Mouse (Mus musculus) small intestine, adult 2 months (tissue): ENCODE measurements around the gene Palm2. TPM values are rescaled to one million over a fixed set of nuclear protein-coding genes. Genes with fewer than 3 reads are reported as not detected.
A peak's percentile ranks its signal among the peaks of the same experiment; 100 is the strongest.

Source experiments
- H3K27ac ChIP-seq: fragments of 200-500 bp; 2 replicates; pipeline ENCODE4 v1.5.1; 2012; ENCODE audit warnings: low read depth, low read length, control low read depth, inconsistent platforms; ENCODE audit not compliant: insufficient read depth
- H3K27me3 ChIP-seq: fragments of 200-500 bp; 2 replicates; pipeline ENCODE4 v1.6.1; 2012; ENCODE audit warnings: mild to moderate bottlenecking, moderate library complexity, low read length, inconsistent platforms; ENCODE audit not compliant: control insufficient read depth, insufficient read depth
- H3K36me3 ChIP-seq: fragments of 200-500 bp; 2 replicates; pipeline ENCODE4 v1.6.1; 2012; ENCODE audit warnings: mild to moderate bottlenecking, low read length, control low read depth, inconsistent platforms; ENCODE audit not compliant: control insufficient read depth, insufficient read depth
- H3K4me1 ChIP-seq: fragments of 200-500 bp; 2 replicates; pipeline ENCODE4 v1.6.1; 2012; ENCODE audit warnings: low read length, inconsistent platforms, mixed read lengths; ENCODE audit not compliant: control insufficient read depth, insufficient read depth, insufficient read length
- H3K4me3 ChIP-seq: fragments of 200-500 bp; 2 replicates; pipeline ENCODE4 v1.5.1; 2012; ENCODE audit warnings: low read depth, mild to moderate bottlenecking, control low read depth, inconsistent platforms, low read length, moderate library complexity
- CTCF ChIP-seq: fragments of 200-500 bp; IDR thresholded peaks from 2 replicates; pipeline ENCODE4 v1.5.1; 2012; ENCODE audit warnings: low read depth, mild to moderate bottlenecking, control low read depth, inconsistent platforms, low read length, moderate library complexity, mixed read lengths; ENCODE audit not compliant: insufficient replicate concordance, insufficient read length; ENCODE audit errors: extremely low read depth
- POLR2A ChIP-seq: fragments of 200-500 bp; IDR thresholded peaks from 2 replicates; pipeline ENCODE4 v1.6.1; 2012; ENCODE audit warnings: low read depth, mild to moderate bottlenecking, control low read depth, inconsistent platforms, low read length, moderate library complexity
- WGBS: fragments of 180-500 bp; shearing (Covaris S2); methylation state at CpG from one replicate; pipeline ENCODE4 v1.1.7; 2018; 5-methylcytosine and 5-hydroxymethylcytosine counted together
- polyA plus RNA-seq: library from polyadenylated mRNA; depleted of rRNA; stranded (reverse); fragments of >200 nt; gene quantifications from 2 replicates; pipeline ENCODE4 v1.2.3, GENCODE M21; 2012

Gene Palm2
- polyA plus RNA-seq, 1 experiment, result 0.04 TPM

GRCm38 (mm10) chr4:57600685-57601457, 166.8 kb downstream of the Palm2 start:
- TF ChIP-seq CTCF, result no peak
- TF ChIP-seq POLR2A, result no peak
- H3K27ac ChIP-seq, result no peak overlapping the region
- no peaks in the 10 kb centered on the region for H3K36me3 ChIP-seq
- H3K27me3 ChIP-seq, result no peaks in the 10 kb centered on the region
- H3K4me1 ChIP-seq, result no peaks in the 10 kb centered on the region
- WGBS, result 83% methylated on average over 11 of the region's 11 CpGs
- no peak overlapping the region for H3K4me3 ChIP-seq

GRCm38 (mm10) chr4:57601458-57601835, 167.4 kb downstream of the Palm2 start:
- 79% methylated on average over 9 of the region's 9 CpGs for WGBS
- H3K27ac ChIP-seq, result no peak overlapping the region
- TF ChIP-seq POLR2A (no peak), CTCF (no peak)
- H3K36me3 ChIP-seq, result no peaks in the 10 kb centered on the region
- no peaks in the 10 kb centered on the region for H3K27me3 ChIP-seq
- no peak overlapping the region for H3K4me3 ChIP-seq
- H3K4me1 ChIP-seq, result no peaks in the 10 kb centered on the region

GRCm38 (mm10) chr4:57601903-57602617, 168.0 kb downstream of the Palm2 start:
- WGBS, result 82% methylated on average over 10 of the region's 10 CpGs

GRCm38 (mm10) chr4:57606258-57606657, 172.2 kb downstream of the Palm2 start:
- 29% methylated on average over 3 of the region's 3 CpGs for WGBS
- no peak overlapping the region for H3K27ac ChIP-seq
- H3K4me3 ChIP-seq, result no peak overlapping the region
- no peaks in the 10 kb centered on the region for H3K27me3 ChIP-seq
- no peaks in the 10 kb centered on the region for H3K4me1 ChIP-seq
- no peak for TF ChIP-seq POLR2A
- TF ChIP-seq CTCF, result no peak
- no peaks in the 10 kb centered on the region for H3K36me3 ChIP-seq

More at GRCm38 (mm10) chr4:57601903-57602617, 168.0 kb downstream of the Palm2 start:
- TF ChIP-seq CTCF (no peak), POLR2A (no peak)
- Histone ChIP-seq H3K4me1 (no peaks in the 10 kb centered on the region), H3K4me3 (no peak overlapping the region), H3K27ac (no peak overlapping the region), H3K27me3 (no peaks in the 10 kb centered on the region), H3K36me3 (no peaks in the 10 kb centered on the region)

- TF ChIP-seq POLR2A (no peak), CTCF (peak; percentile 59; the same call in 1 of the 2 replicates)
- no peaks in the 10 kb centered on the region for H3K36me3 ChIP-seq
- no peak overlapping the region for H3K27ac ChIP-seq
- no peaks in the 10 kb centered on the region for H3K4me1 ChIP-seq
- H3K27me3 ChIP-seq, result no peaks in the 10 kb centered on the region
- WGBS, result 48% methylated on average over 22 of the region's 22 CpGs
- H3K4me3 ChIP-seq, result peak overlapping the region; percentile 16; the same call in 1 of the 2 replicates
Measured at GRCm38 (mm10) chr4:57607247-57607942, 173.3 kb downstream of the Palm2 start.

- H3K27ac ChIP-seq, result no peak overlapping the region
- H3K4me1 ChIP-seq, result no peaks in the 10 kb centered on the region
- no peaks in the 10 kb centered on the region for H3K36me3 ChIP-seq
- no peak overlapping the region for H3K4me3 ChIP-seq
- WGBS, result 68% methylated on average over 17 of the region's 17 CpGs
- TF ChIP-seq CTCF (no peak), POLR2A (no peak)
- H3K27me3 ChIP-seq, result no peaks in the 10 kb centered on the region
Measured at GRCm38 (mm10) chr4:57611303-57612077, 177.4 kb downstream of the Palm2 start.

GRCm38 (mm10) chr4:57612716-57613115, 178.7 kb downstream of the Palm2 start:
- Histone ChIP-seq H3K4me3 (no peak overlapping the region), H3K4me1 (no peaks in the 10 kb centered on the region), H3K27ac (no peak overlapping the region), H3K27me3 (no peaks in the 10 kb centered on the region), H3K36me3 (no peaks in the 10 kb centered on the region)
- TF ChIP-seq CTCF, result no peak
- TF ChIP-seq POLR2A, result no peak
- 75% methylated on average over 5 of the region's 5 CpGs for WGBS
